Mouse (Mus musculus) myocyte (in vitro differentiated cells): ENCODE data around the gene Gm5129. TPM values are rescaled to one million over a fixed set of nuclear protein-coding genes. Genes with fewer than 3 reads are reported as not detected.
A peak's percentile ranks its signal among the peaks of the same experiment; 100 is the strongest.
"Not testable (repeated sequence)": the region's sequence is repeated elsewhere in the genome, so short reads cannot be mapped to it uniquely, and the experiment has no call there.

ENCODE experiments used
- H3K27me3 ChIP-seq: one replicate; pipeline ENCODE4 v1.6.1; 2011; ENCODE audit not compliant: control insufficient read depth, insufficient read depth, insufficient read length
- H3K36me3 ChIP-seq: one replicate; pipeline ENCODE4 v1.6.1; 2011; ENCODE audit not compliant: control insufficient read depth, insufficient read depth
- H3K4me2 ChIP-seq: one replicate; pipeline ENCODE4 v1.6.1; 2011; ENCODE audit warnings: low read depth, control low read depth
- H3K4me3 ChIP-seq: one replicate; pipeline ENCODE4 v1.5.1; 2011; ENCODE audit warnings: mild to moderate bottlenecking, control low read depth, moderate library complexity
- H3K79me2 ChIP-seq: one replicate; pipeline ENCODE4 v1.6.1; 2011; ENCODE audit not compliant: control insufficient read depth, insufficient read depth
- H3ac ChIP-seq: one replicate; pipeline ENCODE4 v1.6.1; 2011; ENCODE audit not compliant: control insufficient read depth, insufficient read length
- CEBPB ChIP-seq: IDR thresholded peaks from 2 replicates; pipeline ENCODE4 v1.6.1; 2011; ENCODE audit warnings: mild to moderate bottlenecking, moderate library complexity; ENCODE audit not compliant: poor library complexity, insufficient read depth, severe bottlenecking
- E2F4 ChIP-seq: IDR thresholded peaks from one replicate; pipeline ENCODE4 v1.6.1; 2011; ENCODE audit warnings: mild to moderate bottlenecking, control low read depth, moderate library complexity; ENCODE audit not compliant: insufficient read depth
- MAX ChIP-seq: IDR thresholded peaks from one replicate; pipeline ENCODE4 v1.6.1; 2011; ENCODE audit warnings: low read depth, mild to moderate bottlenecking, control low read depth
- MYOD1 ChIP-seq, 3 experiments: IDR thresholded peaks; one replicate each; pipeline ENCODE4 v1.6.1; 2011; ENCODE audit warnings: control low read depth in 2 of 3, low read depth in 2 of 3, mild to moderate bottlenecking in 2 of 3, moderate library complexity in 1 of 3; ENCODE audit not compliant: insufficient read length in 2 of 3, control insufficient read depth in 1 of 3
- MYOG ChIP-seq, 3 experiments: IDR thresholded peaks; one replicate each; pipeline ENCODE4 v1.6.1; 2011; ENCODE audit warnings: control low read depth in 2 of 3, low read depth in 2 of 3, mild to moderate bottlenecking in 2 of 3; ENCODE audit not compliant: insufficient read length in 2 of 3, control insufficient read depth in 1 of 3, insufficient read depth in 1 of 3
- POLR2A ChIP-seq: IDR thresholded peaks from one replicate; pipeline ENCODE4 v1.6.1; 2011; ENCODE audit warnings: low read depth, mild to moderate bottlenecking, control low read depth, moderate library complexity; ENCODE audit not compliant: insufficient read length
- POLR2AphosphoS2 ChIP-seq: IDR thresholded peaks from one replicate; pipeline ENCODE4 v1.6.1; 2011; ENCODE audit warnings: low read depth, control low read depth; ENCODE audit not compliant: insufficient read length
- REST ChIP-seq: IDR thresholded peaks from one replicate; pipeline ENCODE4 v1.6.1; 2011; ENCODE audit warnings: mild to moderate bottlenecking, control low read depth, moderate library complexity; ENCODE audit not compliant: insufficient read depth, insufficient read length
- SRF ChIP-seq: IDR thresholded peaks from one replicate; pipeline ENCODE4 v1.6.1; 2011; ENCODE audit warnings: low read depth; ENCODE audit not compliant: control insufficient read depth, insufficient read length
- TCF12 ChIP-seq: IDR thresholded peaks from one replicate; pipeline ENCODE4 v1.6.1; 2011; ENCODE audit warnings: mild to moderate bottlenecking, control low read depth; ENCODE audit not compliant: poor library complexity, insufficient read depth, severe bottlenecking
- TCF3 ChIP-seq: IDR thresholded peaks from one replicate; pipeline ENCODE4 v1.6.1; 2011; ENCODE audit warnings: low read depth, control low read depth; ENCODE audit not compliant: insufficient read length
- USF1 ChIP-seq: IDR thresholded peaks from one replicate; pipeline ENCODE4 v1.6.1; 2011; ENCODE audit warnings: low read depth, mild to moderate bottlenecking, control low read depth, moderate library complexity
- polyA plus RNA-seq: library from polyadenylated mRNA; unstranded; fragments of >200 nt; fragmentation: generic; extraction: Trizol; gene quantifications from one replicate; pipeline ENCODE4 v1.2.1, GENCODE M21; 2012; ENCODE audit warnings: missing spikeins

Gm5129 gene
- polyA plus RNA-seq, 1 experiment: 0.40 TPM

DNA sequence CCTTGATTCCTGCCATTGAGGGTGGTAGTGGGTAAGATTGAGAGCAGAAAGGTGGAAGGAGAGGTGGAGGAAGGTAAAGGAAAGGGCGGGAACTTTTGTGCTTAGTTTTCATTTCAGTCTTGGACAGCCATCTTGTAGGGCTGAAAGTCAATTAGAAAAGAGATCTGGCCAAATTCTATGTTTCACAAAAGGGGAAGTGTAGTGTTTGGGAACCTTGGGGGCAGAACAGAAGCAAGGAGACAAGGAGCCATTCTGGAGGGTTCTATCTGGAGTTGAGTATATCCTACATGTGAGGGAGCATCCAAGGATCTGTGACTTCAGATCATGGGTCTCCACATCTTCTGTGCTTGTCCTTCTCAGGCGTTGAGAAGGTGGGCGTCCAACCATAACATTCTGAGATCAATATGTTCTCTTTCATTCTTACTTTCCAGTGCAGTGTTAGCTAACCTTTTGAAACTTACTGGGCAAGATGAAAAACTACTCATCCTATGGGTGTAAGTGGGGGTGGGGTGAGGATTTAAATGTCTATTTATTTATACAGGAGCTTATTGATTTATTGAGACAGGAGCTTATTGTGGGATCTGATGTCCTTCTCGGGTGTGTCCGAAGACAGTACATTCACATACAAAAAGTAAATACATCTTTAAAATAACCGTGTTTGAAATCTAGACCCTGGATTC, 765 bp downstream of the Gm5129 start:
- Histone ChIP-seq H3K4me2 (peak overlapping the region; percentile 79), H3K36me3 (no peaks in the 10 kb centered on the region), H3K79me2 (peaks cover 41% of the 10 kb centered on the region), H3K27me3 (no peaks in the 10 kb centered on the region), H3K4me3 (peak overlapping the region; percentile 98), H3ac (peak overlapping the region; percentile 93)
- TF ChIP-seq E2F4 (no peak), MAX (no peak), POLR2AphosphoS2 (no peak)

GRCm38 (mm10) chr5:29726070-29726469, 9.7 kb downstream of the Gm5129 start:
- not testable (repeated sequence) for H3K36me3 ChIP-seq, H3K4me2 ChIP-seq, H3ac ChIP-seq, H3K79me2 ChIP-seq, H3K4me3 ChIP-seq, H3K27me3 ChIP-seq
- peak; percentile 36 for TF ChIP-seq USF1

GRCm38 (mm10) chr5:29725369-29725768, 10.4 kb downstream of the Gm5129 start:
- no peak for TF ChIP-seq POLR2A
- no peak for TF ChIP-seq POLR2AphosphoS2
- TF ChIP-seq USF1: peak; percentile 12
- no peak for TF ChIP-seq TCF3
- TF ChIP-seq MAX: no peak
- TF ChIP-seq MYOG (IDR thresholded peaks at IDR 0.05; ENCODE audit: control insufficient read depth in 1 of 3, insufficient read depth in 1 of 3, insufficient read length in 2 of 3, low read depth in 2 of 3): no peak
- TF ChIP-seq MYOD1 (IDR thresholded peaks at IDR 0.05; ENCODE audit: control insufficient read depth in 1 of 3, insufficient read length in 2 of 3, low read depth in 2 of 3): no peak

DNA sequence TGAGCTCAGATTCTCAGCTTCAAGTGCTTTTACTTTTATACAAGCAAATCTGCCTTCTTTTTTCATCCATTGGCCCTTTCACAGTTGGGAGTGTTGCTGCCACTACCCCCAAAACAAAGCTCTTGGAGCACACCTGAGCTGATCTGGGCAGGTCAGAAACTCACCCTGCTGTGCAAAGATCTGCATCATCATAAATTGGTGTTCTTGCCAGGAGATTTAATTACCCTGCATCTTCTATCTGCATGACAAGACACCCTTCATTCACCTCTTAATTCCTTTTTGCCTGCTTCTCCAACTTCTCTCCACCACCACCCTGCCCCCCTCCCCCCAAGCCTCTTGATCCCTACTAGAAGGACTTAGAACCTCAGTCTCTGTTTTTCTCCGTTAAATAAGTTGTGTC, 14.6 kb downstream of the Gm5129 start:
- H3K4me3 ChIP-seq: no peak overlapping the region

More at GRCm38 (mm10) chr5:29725369-29725768, 10.4 kb downstream of the Gm5129 start:
- peak overlapping the region; percentile 48 for H3K4me2 ChIP-seq
- no peak overlapping the region for H3K4me3 ChIP-seq
- H3ac ChIP-seq: no peak overlapping the region
- H3K79me2 ChIP-seq: no peaks in the 10 kb centered on the region
- no peaks in the 10 kb centered on the region for H3K36me3 ChIP-seq
- no peaks in the 10 kb centered on the region for H3K27me3 ChIP-seq

GRCm38 (mm10) chr5:29712906-29713305, 22.8 kb downstream of the Gm5129 start:
- Histone ChIP-seq H3K4me2 (no peak overlapping the region), H3K79me2 (no peaks in the 10 kb centered on the region), H3K27me3 (no peaks in the 10 kb centered on the region), H3K4me3 (no peak overlapping the region), H3K36me3 (no peaks in the 10 kb centered on the region), H3ac (no peak overlapping the region)
- no peak for TF ChIP-seq MAX
- no peak for TF ChIP-seq MYOD1 (IDR thresholded peaks at IDR 0.05; ENCODE audit: control insufficient read depth in 1 of 3, insufficient read length in 2 of 3, low read depth in 2 of 3)
- TF ChIP-seq TCF3: no peak
- TF ChIP-seq E2F4: no peak

More for the DNA sequence above, 14.6 kb downstream of the Gm5129 start:
- Histone ChIP-seq H3K36me3 (no peaks in the 10 kb centered on the region), H3K4me2 (no peak overlapping the region), H3K79me2 (no peaks in the 10 kb centered on the region), H3K27me3 (no peaks in the 10 kb centered on the region), H3ac (no peak overlapping the region)
- TF ChIP-seq E2F4 (no peak), POLR2AphosphoS2 (no peak), SRF (no peak), TCF12 (no peak), REST (no peak), CEBPB (no peak), TCF3 (no peak), MYOD1 (IDR thresholded peaks at IDR 0.05; ENCODE audit: control insufficient read depth in 1 of 3, insufficient read length in 2 of 3, low read depth in 2 of 3) (no peak), POLR2A (no peak), USF1 (no peak), MAX (no peak), MYOG (IDR thresholded peaks at IDR 0.05; ENCODE audit: control insufficient read depth in 1 of 3, insufficient read depth in 1 of 3, insufficient read length in 2 of 3, low read depth in 2 of 3) (no peak)

GRCm38 (mm10) chr5:29711631-29712030, 24.1 kb downstream of the Gm5129 start:
- TF ChIP-seq MYOD1 (IDR thresholded peaks at IDR 0.05; ENCODE audit: control insufficient read depth in 1 of 3, insufficient read length in 2 of 3, low read depth in 2 of 3) (peak in 1 of 3 experiments; percentile 13), MAX (no peak)
- no peaks in the 10 kb centered on the region for H3K27me3 ChIP-seq
- no peak overlapping the region for H3K4me3 ChIP-seq
- H3K4me2 ChIP-seq: peak overlapping the region; percentile 1
- no peaks in the 10 kb centered on the region for H3K36me3 ChIP-seq
- no peak overlapping the region for H3ac ChIP-seq
- no peaks in the 10 kb centered on the region for H3K79me2 ChIP-seq
